Mouse (Mus musculus): ENCODE data around the gene Rnf212b. TPM values are rescaled to one million over a fixed set of nuclear protein-coding genes. Genes with fewer than 3 reads are reported as not detected.

Rnf212b gene
- polyA plus RNA-seq, 1 experiment, result not detected

DNA sequence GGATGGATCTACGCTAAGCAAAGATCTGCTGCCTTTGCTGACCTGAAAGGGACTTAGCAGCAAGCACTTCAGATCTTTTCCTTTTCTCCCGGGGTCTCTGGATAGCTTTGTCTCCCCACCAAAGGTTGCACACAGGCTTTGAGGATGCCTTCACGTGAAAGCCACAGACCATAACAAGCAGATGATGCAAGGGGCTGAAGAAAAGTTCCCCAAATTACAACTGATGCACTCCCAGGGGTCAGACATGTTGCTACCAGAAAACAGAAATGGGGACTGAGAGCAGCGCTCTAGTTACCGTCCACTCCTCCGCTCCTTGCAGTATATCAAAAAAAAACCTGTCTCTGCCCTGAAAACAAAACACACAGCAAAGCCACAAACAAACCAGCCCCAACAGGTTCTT, 21.8 kb upstream of the Rnf212b start:
- TF ChIP-seq GATA1 (IDR thresholded peaks at IDR 0.05; ENCODE audit: low read length), result no peak

DNA sequence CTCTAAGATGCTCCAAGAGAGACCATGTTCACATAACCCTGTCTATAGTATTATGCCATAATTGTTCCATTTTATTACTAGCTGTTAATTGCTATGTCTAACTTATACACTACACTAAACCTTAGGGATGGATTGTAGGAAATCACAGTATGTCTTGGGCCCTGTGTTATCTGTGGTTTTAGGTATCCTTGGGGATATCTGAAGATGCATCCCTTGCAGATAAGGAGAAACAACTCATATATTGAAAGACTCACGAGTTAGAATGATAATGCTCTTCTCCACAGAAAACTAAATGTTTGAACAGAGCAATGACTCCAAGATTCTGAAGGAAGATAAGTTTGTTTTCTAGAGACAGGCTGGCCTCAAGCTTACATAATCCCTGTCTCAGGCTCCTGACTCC, 20.6 kb upstream of the Rnf212b start:
- no peak for TF ChIP-seq GATA1 (IDR thresholded peaks at IDR 0.05; ENCODE audit: low read length)

DNA sequence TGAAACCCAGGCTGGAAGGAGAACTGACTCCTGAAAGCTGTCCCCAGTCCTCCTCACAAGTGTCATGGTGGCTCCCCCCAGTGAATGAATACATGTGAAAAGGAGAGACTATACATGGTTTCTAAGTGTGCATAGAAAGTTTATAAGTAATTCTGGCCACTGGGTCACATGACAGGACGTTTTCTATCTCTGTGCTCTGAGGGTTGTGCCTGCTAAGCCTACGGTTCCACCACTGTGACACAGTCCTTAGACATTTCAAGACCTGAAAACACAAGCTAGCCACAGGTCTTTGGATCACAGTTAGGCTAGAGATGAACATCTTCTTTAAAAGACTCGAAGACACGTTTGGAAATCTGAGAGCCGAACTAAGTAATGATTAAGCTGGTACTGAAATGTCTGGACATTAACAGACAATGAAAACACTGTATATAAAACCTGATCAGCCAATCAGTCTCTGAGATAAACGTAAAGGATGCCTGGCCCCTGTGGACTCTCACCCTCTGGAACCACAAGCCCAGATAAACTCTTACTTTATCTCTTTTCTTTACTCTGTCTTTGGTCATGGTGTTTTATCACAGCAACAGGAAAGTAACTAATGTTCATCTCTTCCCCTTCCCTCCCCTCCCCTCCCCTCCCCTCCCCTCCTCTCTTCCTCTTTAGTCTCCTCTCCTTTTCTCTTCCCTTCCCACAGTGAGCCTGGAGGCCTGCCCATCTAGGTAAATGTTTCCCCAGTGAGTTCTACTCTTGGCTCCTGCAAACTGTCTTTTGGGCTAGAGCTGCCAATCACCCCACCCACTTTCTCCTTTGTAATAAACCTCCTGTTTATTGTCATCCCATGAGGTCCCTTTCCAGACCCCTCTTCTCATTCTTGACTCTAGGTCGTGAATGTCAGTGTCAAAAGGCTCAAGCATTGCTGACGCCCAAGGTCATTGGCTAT, 19.8 kb upstream of the Rnf212b start:
- TF ChIP-seq GATA1 (IDR thresholded peaks at IDR 0.05; ENCODE audit: low read length), result no peak

DNA sequence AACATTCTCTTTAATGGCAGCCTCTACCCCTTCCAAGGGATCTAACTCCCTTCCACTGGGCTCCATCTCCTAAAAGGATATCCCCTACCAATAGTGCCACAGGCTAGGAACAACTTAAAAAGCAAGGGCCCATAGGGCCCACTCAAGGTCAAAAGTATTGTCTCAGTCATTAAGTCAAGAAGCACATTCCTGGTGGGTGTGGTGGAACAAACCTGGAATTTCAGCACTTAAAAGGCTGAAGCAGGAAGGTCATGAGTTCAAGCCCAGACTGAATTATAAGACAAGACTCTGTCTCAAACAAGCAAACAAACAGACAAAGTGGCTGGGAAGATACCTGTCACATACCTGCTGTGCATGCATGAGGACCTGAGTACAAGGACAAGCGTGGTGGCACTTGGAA, 18.0 kb upstream of the Rnf212b start:
- TF ChIP-seq GATA1 (IDR thresholded peaks at IDR 0.05; ENCODE audit: low read length), result no peak

DNA sequence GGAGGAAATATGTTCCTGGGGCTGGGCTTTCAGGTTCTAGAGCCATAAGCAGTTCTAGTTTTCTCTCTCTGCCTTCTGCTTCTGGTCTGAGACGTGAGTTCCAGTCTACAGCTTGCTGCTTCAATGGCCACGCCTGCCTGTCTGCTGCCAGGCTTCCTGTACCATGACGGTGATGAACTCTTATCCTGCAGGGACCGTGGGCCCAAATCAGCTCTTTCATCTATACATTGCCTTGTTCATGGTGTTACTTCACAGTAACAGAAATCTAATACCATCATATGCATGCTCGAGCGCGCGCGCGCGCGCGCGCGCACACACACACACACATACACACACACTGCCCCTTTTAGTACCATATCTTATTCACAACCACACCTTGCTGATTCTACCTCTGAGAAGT, 17.2 kb upstream of the Rnf212b start:
- TF ChIP-seq GATA1 (IDR thresholded peaks at IDR 0.05; ENCODE audit: low read length), result no peak

DNA sequence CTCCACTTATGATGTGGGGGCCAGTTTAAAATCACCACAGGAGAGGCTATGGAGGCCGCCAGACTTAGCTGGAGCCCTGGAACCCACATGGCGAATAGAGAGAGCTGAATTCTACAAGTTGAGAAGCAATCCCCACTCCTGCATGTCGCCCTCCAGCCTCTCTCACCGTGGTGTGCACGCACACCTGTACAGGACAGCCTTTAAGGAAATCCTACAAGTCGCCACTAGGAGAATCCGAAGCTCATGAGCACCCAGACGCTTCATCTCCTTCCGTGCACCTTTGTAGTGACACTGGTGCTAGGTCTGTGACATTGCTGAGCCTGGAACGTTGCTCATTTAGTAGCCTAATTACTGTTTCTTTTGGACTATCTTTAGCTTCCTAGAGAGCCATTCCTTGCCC, 14.3 kb upstream of the Rnf212b start:
- TF ChIP-seq GATA1 (IDR thresholded peaks at IDR 0.05; ENCODE audit: low read length), result no peak

DNA sequence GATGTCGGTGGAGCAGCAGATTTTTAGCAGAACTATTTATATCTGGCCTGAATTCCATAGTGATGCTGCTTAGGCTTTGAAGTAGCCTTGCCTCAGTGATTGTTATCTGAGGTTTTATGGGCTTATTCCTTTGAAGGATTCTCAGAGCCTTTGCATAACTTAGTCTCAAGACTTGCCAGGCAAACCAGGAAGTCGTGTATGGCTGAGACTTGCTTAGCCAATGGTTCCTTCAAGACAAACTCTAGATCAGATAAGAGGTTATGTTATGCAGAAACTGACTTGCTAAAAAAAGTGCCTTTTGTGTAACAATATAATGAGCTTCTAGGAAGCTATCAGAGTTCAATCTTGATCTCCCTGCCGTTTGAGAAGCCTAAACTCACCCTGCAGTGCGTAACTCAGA, 11.5 kb upstream of the Rnf212b start:
- TF ChIP-seq GATA1 (IDR thresholded peaks at IDR 0.05; ENCODE audit: low read length), result no peak

DNA sequence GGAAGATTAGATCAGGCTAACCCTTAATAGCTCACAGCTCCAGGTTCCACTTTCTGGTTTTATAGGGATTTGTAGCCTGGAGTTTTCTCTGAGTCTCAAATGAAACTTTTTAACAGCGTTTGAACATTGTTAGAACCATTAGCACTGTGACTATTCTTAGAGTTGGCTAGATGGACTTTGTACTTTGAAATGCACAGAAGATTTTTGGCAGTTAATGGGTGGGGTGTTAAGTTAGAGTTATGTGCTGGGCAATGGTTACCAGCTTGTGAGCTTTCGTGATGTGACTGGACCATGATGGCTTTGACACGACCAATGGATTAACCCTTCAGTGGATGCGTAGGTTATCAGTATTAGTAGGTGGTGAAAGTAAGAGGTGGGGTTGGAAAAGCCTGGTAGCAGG, 7.8 kb upstream of the Rnf212b start:
- TF ChIP-seq GATA1 (IDR thresholded peaks at IDR 0.05; ENCODE audit: low read length), result no peak

DNA sequence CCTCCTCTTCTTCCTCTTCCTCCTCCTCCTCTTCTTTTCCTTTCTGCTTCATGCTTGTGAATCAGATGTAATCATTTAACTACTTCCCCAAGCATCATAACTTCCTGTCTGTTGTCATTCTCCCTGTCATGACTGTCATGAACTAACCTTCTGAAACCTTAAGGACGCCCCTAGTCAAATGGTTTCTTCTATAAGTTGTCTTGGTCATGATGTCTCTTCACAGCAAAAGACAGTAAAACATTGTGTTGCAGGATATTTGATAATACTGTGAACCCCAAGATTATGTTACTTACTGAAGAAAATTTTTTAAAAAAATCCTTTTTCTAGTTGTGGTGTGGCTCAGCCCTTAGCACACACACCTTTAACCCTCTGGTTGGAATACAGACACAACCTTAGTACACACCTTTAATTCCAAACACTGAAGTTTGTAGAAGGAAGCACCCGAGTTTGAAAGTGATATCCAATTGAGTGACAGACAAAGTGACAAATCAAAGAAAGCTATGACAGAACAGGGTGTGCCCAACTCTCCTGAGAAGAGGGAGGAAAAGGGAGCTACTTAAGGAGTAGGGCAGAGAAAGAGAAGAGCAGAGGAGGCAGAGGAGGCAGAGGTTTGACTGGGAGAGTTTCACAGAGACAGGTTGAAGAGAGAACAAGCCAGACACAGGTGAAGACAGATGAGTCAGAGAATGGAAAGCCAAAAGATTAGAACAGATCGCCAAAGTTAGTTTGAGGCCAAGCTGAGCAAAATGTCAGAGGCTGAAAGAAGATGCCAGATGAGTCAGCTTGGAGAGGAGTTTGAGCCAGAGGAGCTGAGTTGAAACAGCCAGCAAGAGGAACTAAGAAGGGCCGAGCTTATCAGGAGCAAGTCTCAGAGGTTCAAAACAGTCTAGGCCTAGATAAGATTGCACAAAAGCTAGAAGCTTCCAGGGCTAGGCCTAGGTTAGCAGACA, 4.9 kb upstream of the Rnf212b start:
- peak; percentile 28 for TF ChIP-seq GATA1 (IDR thresholded peaks at IDR 0.05; ENCODE audit: low read length)

DNA sequence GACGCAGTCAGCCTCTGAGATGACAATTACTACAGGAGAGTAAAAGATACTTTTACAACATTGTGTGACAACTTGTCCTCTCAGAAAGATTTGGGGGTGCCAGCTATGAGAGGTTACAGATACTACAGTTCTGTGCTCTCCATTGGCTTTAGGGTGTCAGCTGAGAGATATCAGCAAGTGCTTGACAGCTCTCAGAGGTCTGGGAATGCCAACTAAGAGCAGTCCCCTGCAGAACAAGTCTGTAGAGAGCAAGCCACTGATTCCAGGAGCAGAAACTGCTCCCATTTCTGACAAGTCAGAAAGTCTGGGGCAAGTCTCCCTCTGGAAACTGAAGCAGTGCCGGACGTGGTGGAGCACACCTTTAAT, 4.3 kb upstream of the Rnf212b start:
- TF ChIP-seq GATA1 (IDR thresholded peaks at IDR 0.05; ENCODE audit: low read length), result peak; percentile 2

DNA sequence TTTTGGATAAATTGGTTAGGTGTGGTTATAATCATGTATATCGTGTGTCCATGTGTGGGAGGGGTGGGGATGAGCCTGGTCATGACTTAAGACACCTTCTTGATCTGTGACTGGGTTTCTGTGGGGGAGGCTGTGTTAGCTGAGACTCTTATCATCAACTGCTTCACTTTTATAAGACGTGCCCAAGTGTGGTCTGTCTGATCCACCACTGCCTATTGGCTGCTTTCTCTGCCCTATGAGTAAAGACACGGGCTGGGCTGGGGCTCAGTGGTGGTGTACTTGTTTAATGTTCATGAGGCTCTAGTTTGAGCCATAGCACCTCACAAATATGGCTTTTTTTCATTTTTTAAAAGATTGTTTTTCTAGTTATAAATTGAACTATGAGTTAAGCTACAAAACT, 1.8 kb downstream of the Rnf212b start:
- no peak for TF ChIP-seq GATA1 (IDR thresholded peaks at IDR 0.05; ENCODE audit: low read length)

DNA sequence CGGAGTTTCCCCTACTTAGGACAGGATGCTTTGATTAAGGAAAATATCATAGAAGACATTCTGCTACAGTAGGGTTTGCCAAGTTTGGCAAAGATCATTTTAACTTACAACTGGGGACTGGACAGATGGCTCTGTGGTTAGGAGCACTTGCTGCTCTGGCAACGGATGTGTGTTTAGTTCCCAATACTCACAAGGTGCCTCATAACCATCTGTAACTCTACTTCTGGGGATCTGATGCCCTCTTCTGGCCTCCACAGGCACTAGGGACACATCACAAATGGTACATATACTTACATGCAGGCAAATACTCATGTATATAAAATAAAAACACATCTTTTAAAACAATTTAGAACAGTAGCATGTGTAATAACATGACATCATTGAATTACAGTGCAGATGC, 3.9 kb downstream of the Rnf212b start:
- TF ChIP-seq GATA1 (IDR thresholded peaks at IDR 0.05; ENCODE audit: low read length), result no peak

DNA sequence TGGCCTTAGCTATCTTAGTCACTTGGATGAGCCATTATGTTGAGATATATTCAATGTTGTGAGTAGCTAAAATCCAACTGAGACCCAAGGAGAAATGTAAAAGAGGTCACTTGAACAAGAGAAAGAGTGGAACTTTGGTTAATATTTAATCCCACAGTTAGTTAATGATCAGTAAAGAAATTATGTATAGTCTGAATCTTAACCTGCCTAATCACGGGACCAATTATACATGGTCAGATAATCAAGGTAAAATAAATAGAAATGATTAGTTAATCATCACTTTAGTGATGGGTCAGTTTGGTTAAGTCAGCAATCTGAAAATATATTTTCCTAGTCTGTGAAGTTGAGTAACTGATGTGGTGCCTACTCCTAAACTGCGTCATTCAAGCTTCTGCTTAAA, 8.4 kb downstream of the Rnf212b start:
- TF ChIP-seq GATA1 (IDR thresholded peaks at IDR 0.05; ENCODE audit: low read length), result no peak

DNA sequence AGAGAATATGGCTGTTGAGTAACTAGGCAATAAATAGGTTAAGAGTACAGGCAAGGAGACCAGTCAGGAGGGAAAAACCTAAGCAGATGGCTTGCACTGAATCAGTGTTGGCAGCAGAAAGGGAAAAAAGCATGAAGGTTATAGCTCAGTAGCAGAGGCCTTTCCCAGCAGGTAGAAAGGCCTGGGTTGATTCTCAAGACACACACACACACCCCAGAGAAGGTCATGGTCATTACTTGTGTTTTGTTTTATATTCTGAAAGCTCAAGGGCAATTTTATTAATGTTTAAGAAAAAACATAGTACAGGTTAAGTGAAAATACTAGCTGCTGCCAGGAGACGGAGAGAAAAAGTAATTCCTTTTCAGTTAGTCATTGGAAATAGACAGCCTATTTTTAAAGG, 9.8 kb downstream of the Rnf212b start:
- no peak for TF ChIP-seq GATA1 (IDR thresholded peaks at IDR 0.05; ENCODE audit: low read length)

DNA sequence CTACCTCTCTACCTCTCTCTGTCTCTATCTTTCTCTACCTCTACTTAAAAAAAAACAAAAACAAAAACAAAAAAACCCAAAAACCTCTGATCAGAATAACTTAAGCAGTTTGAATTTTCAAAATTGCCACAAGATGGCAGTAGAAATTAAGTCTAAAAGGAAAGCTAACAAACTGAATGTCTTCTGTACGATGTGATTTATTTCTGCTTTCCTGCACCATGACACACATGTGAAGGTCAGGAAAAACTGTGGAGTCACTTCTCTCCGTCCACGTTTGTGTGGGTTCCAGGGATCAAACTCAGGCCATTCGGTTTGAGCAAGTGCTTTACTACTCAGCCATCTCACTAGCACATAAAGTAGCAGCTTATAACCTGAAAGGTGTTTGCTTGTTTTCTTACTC, 29.5 kb downstream of the Rnf212b start:
- no peak for TF ChIP-seq GATA1 (IDR thresholded peaks at IDR 0.05; ENCODE audit: low read length)

DNA sequence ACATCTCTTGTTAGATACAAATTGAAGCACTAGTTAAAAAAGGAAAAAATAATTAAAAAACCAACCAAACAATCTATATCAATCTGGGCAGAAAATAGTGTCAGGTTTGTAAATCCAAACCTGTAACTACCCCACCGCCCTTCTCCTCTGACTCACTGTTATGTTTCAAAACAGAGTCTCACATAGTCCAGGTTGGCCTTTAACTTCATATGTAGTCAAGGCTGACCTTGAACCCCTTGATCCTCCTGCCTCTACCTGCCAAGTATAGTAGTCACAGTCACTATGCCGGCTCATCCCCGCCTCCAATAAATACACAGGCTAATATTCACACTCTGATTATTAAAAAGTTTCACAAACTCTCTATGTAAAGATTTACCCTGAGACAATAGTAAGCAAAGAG, 41.8 kb downstream of the Rnf212b start:
- no peak for TF ChIP-seq GATA1 (IDR thresholded peaks at IDR 0.05; ENCODE audit: low read length)

Measured in G1E-ER4 (cell line).